Mouse (Mus musculus) erythroblast, embryonic 14.5 days (primary cell): ENCODE measurements around the gene Cd274. TPM values are rescaled to one million over a fixed set of nuclear protein-coding genes. Genes with fewer than 3 reads are reported as not detected.
A peak's percentile ranks its signal among the peaks of the same experiment; 100 is the strongest.

Source experiments
- H3K27me3 ChIP-seq: 2 replicates; pipeline ENCODE4 v1.6.1; 2012; ENCODE audit warnings: inconsistent platforms; ENCODE audit not compliant: control insufficient read depth
- H3K36me3 ChIP-seq: 2 replicates; pipeline ENCODE4 v1.6.1; 2012; ENCODE audit warnings: mild to moderate bottlenecking, inconsistent platforms; ENCODE audit not compliant: control insufficient read depth
- H3K4me1 ChIP-seq: 2 replicates; pipeline ENCODE4 v1.6.1; 2012; ENCODE audit warnings: inconsistent platforms; ENCODE audit not compliant: control insufficient read depth
- H3K4me3 ChIP-seq: replicated peaks from 2 replicates; pipeline ENCODE3; 2012; ENCODE audit warnings: moderate library complexity, mild to moderate bottlenecking, inconsistent platforms
- H3K9me3 ChIP-seq: 2 replicates; pipeline ENCODE4 v1.6.1; 2012; ENCODE audit warnings: low read length, inconsistent platforms, mixed read lengths; ENCODE audit not compliant: control insufficient read depth
- GATA1 ChIP-seq: IDR thresholded peaks from 2 replicates; pipeline ENCODE4 v1.6.1; 2012; ENCODE audit warnings: low read length, inconsistent platforms, mixed read lengths
- TAL1 ChIP-seq: IDR thresholded peaks from 3 replicates; pipeline ENCODE4 v1.6.1; 2012; ENCODE audit warnings: low read length, inconsistent platforms, mixed read lengths
- polyA plus RNA-seq: library from polyadenylated mRNA; stranded (reverse); fragments of >175 nt; gene quantifications from 2 replicates; pipeline ENCODE4 v1.2.3, GENCODE M21; 2012

Cd274 gene
- polyA plus RNA-seq, 1 experiment, result not detected

GRCm38 (mm10) chr19:29362173-29362930 is 4.9 kb upstream of the Cd274 start:
- no peaks in the 10 kb centered on the region for H3K9me3 ChIP-seq
- no peaks in the 10 kb centered on the region for H3K27me3 ChIP-seq
- peaks cover 48% of the 10 kb centered on the region for H3K4me1 ChIP-seq
- TF ChIP-seq TAL1 (no peak), GATA1 (no peak)
- peaks cover 10% of the 10 kb centered on the region for H3K36me3 ChIP-seq
- peak overlapping the region; percentile 80 for H3K4me3 ChIP-seq

GRCm38 (mm10) chr19:29363557-29363956 is 3.7 kb upstream of the Cd274 start:
- peaks cover 53% of the 10 kb centered on the region for H3K4me1 ChIP-seq
- H3K36me3 ChIP-seq, result peaks cover 8% of the 10 kb centered on the region
- H3K9me3 ChIP-seq, result no peaks in the 10 kb centered on the region
- no peak overlapping the region for H3K4me3 ChIP-seq
- TF ChIP-seq TAL1 (no peak), GATA1 (no peak)
- H3K27me3 ChIP-seq, result no peaks in the 10 kb centered on the region

- no peak overlapping the region for H3K4me3 ChIP-seq
- no peaks in the 10 kb centered on the region for H3K27me3 ChIP-seq
- H3K36me3 ChIP-seq, result peaks cover 3% of the 10 kb centered on the region
- TF ChIP-seq TAL1 (no peak), GATA1 (no peak)
- no peaks in the 10 kb centered on the region for H3K9me3 ChIP-seq
- peaks cover 57% of the 10 kb centered on the region for H3K4me1 ChIP-seq
Observed at GRCm38 (mm10) chr19:29364076-29364475, 3.2 kb upstream of the Cd274 start.

- peaks cover under 1% of the 10 kb centered on the region for H3K36me3 ChIP-seq
- H3K9me3 ChIP-seq, result no peaks in the 10 kb centered on the region
- H3K27me3 ChIP-seq, result no peaks in the 10 kb centered on the region
- TF ChIP-seq TAL1, result no peak
- TF ChIP-seq GATA1, result no peak
- no peak overlapping the region for H3K4me3 ChIP-seq
- H3K4me1 ChIP-seq, result peaks cover 54% of the 10 kb centered on the region
Observed at GRCm38 (mm10) chr19:29365105-29365504, 2.1 kb upstream of the Cd274 start.

- no peaks in the 10 kb centered on the region for H3K36me3 ChIP-seq
Observed at GRCm38 (mm10) chr19:29366226-29366968, 858 bp upstream of the Cd274 start.

GRCm38 (mm10) chr19:29368041-29368440 is 786 bp downstream of the Cd274 start:
- peaks cover 31% of the 10 kb centered on the region for H3K4me1 ChIP-seq
- no peak for TF ChIP-seq GATA1
- no peak for TF ChIP-seq TAL1
- no peaks in the 10 kb centered on the region for H3K36me3 ChIP-seq
- H3K4me3 ChIP-seq, result no peak overlapping the region
- H3K9me3 ChIP-seq, result no peaks in the 10 kb centered on the region
- H3K27me3 ChIP-seq, result no peaks in the 10 kb centered on the region

More at GRCm38 (mm10) chr19:29366226-29366968, 858 bp upstream of the Cd274 start:
- Histone ChIP-seq H3K4me3 (peak overlapping the region; percentile 81), H3K27me3 (no peaks in the 10 kb centered on the region), H3K4me1 (peaks cover 42% of the 10 kb centered on the region), H3K9me3 (no peaks in the 10 kb centered on the region)
- TF ChIP-seq GATA1 (no peak), TAL1 (no peak)

- H3K4me3 ChIP-seq, result no peak overlapping the region
- H3K9me3 ChIP-seq, result no peaks in the 10 kb centered on the region
- no peak for TF ChIP-seq TAL1
- TF ChIP-seq GATA1, result no peak
- no peaks in the 10 kb centered on the region for H3K27me3 ChIP-seq
- no peaks in the 10 kb centered on the region for H3K36me3 ChIP-seq
- H3K4me1 ChIP-seq, result peaks cover 31% of the 10 kb centered on the region
Observed at GRCm38 (mm10) chr19:29368671-29369309, 1.5 kb downstream of the Cd274 start.

GRCm38 (mm10) chr19:29370112-29370511 is 2.9 kb downstream of the Cd274 start:
- TF ChIP-seq TAL1, result no peak
- no peak for TF ChIP-seq GATA1
- no peaks in the 10 kb centered on the region for H3K9me3 ChIP-seq
- no peak overlapping the region for H3K4me3 ChIP-seq
- H3K4me1 ChIP-seq, result peaks cover 26% of the 10 kb centered on the region
- no peaks in the 10 kb centered on the region for H3K27me3 ChIP-seq
- H3K36me3 ChIP-seq, result no peaks in the 10 kb centered on the region
